In the genomic region with DNA sequence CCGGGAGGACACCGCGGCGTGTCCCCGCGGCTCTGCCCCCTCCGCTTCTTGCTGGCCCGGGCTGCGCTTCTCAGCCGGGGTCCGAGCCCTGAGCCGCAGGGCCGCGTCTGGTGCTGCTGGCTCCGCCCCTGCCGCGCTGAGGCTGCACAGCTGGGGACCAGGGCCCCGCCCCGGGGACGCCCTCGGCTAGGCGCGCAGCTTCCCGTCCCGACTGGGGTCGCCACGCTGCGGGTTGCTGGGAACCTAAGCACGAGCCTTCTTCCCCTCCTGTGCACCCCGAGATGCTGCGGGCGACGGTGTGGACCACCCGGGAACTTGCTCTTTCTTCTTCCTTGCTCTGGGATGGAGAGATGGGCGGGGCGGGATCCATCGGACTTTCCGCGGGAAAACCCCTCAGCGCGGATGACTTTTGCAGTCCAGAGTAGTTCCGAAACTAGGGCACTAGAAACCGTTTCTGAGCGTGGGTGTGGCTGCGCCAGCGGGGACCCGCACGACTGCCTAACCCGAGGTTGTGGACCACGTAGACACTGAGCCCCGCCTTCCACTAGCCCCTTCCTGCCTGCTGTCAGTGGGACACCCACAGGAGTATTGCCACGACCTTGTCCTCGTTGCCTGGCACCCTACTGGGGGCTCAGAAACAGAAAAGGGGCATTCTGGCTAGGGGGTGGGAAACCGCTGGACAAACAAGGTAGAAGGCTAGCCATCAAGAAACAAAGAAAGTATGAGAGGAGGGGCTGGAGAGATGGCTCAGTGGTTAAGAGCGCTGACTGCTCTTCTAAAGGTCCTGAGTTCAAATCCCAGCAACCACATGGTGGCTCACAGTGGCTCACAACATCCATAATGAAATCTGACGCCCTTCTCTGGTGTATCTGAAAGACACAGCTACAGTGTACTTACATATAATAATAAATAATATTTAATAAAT, we compare ENCODE assay signal across 1 mouse cellular context.
TF ChIP-seq lines count a peak whose summit lies in the region.

Gene Stx11, minus strand, starts transcription at position 148 of the 925 bp plus-strand sequence.

TF ChIP-seq in CH12.LX, 34 proteins besides CTCF, POLR2A, EP300 and RAD21 (continued from another document):
- TF ChIP-seq TCF12 (IDR thresholded peaks at IDR 0.05; ENCODE audit: low read depth, low read length) (peak; percentile 85), KAT2A (IDR thresholded peaks at IDR 0.05; ENCODE audit: insufficient replicate concordance, low read length) (no peak), MEF2A (IDR thresholded peaks at IDR 0.05; ENCODE audit: borderline replicate concordance, low read depth, low read length) (peak; percentile 77), MAFK (IDR thresholded peaks at IDR 0.05; ENCODE audit: insufficient replicate concordance, low read length) (no peak), ELF1 (IDR thresholded peaks at IDR 0.05; ENCODE audit: low read depth, low read length) (peak; percentile 53), PAX5 (IDR thresholded peaks at IDR 0.05; ENCODE audit: low read length) (no peak), GABPA (IDR thresholded peaks at IDR 0.05; ENCODE audit: insufficient replicate concordance, low read depth, low read length) (no peak), MAX (IDR thresholded peaks at IDR 0.05; ENCODE audit: low read length) (peak; percentile 71), NELFE (IDR thresholded peaks at IDR 0.05; ENCODE audit: low read depth, low read length) (peak; percentile 58; the same call in 1 of the 2 replicates), BHLHE40 (IDR thresholded peaks at IDR 0.05; ENCODE audit: low read depth, low read length) (peak; percentile 81), MXI1 (IDR thresholded peaks at IDR 0.05; ENCODE audit: low read depth, low read length) (peak; percentile 83), HCFC1 (IDR thresholded peaks at IDR 0.05; ENCODE audit: low read depth, low read length) (0 out of 2 replicates have a peak, but pooled peaks have one; percentile 2), IRF4 (IDR thresholded peaks at IDR 0.05; ENCODE audit: low read depth, low read length) (peak; percentile 88), ZC3H11A (IDR thresholded peaks at IDR 0.05; ENCODE audit: low read depth, low read length) (no peak), JUND (conservative IDR thresholded peaks at IDR 0.05; ENCODE audit: low read depth, low read length) (no peak), POLR2AphosphoS2 (IDR thresholded peaks at IDR 0.05; ENCODE audit: low read depth, low read length) (no peak), USF1 (IDR thresholded peaks at IDR 0.05; ENCODE audit: low read depth, low read length) (no peak), MYC (IDR thresholded peaks at IDR 0.05; ENCODE audit: low read depth, low read length) (no peak), CHD2 (IDR thresholded peaks at IDR 0.05; ENCODE audit: low read length) (peak; percentile 52; the same call in 1 of the 2 replicates), JUN (IDR thresholded peaks at IDR 0.05; ENCODE audit: insufficient read depth, low read depth, low read length) (no peak), ZKSCAN1 (IDR thresholded peaks at IDR 0.05; ENCODE audit: borderline replicate concordance, low read depth, low read length) (no peak), ZNF384 (IDR thresholded peaks at IDR 0.05; ENCODE audit: low read depth, low read length) (no peak)
